Mouse (Mus musculus): ENCODE measurements around the gene Irf4. TPM values are rescaled to one million over a fixed set of nuclear protein-coding genes. Genes with fewer than 3 reads are reported as not detected.

Gene Irf4
- polyA plus RNA-seq, 1 experiment from 2014 or later, result 0.04 TPM

GRCm38 (mm10) chr13:30723258-30723657 lies 25.8 kb upstream of the Irf4 start:
- peaks cover 4% of the 10 kb centered on the region; the same call in 1 of the 2 replicates for H3K4me1 ChIP-seq
- no peak overlapping the region for H3K4me2 ChIP-seq
- 65% methylated on average over 5 of the region's 5 CpGs for WGBS
- no peaks in the 10 kb centered on the region for H3K36me3 ChIP-seq (ENCODE audit: poor library complexity, severe bottlenecking)
- no peak for ATAC-seq
- H3K9me3 ChIP-seq (replicated peaks), result no peaks in the 10 kb centered on the region
- H3K27me3 ChIP-seq, result no peaks in the 10 kb centered on the region
- H3K27ac ChIP-seq, result no peak overlapping the region
- H3K4me3 ChIP-seq, result no peak overlapping the region
- no peak overlapping the region for H3K9ac ChIP-seq

DNA sequence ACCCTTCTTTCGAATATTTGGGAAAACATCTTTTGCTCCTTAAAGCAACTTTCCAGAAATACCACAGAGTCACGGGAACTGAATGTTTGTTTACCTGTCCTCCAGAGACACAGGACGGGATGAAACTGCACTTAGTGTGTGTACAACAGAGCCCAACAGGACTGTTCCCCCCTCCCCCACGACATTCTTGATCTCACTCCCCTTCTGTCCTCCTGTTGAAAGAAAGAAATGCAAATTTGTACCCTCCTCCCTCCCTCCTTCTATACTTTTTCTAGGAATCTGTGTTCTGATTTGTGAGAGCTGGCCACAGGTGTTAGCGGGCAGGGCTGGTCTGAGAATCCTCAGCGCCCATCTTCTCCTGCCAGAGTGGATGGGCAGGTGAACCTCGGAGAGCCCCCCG lies 25.2 kb upstream of the Irf4 start:
- Histone ChIP-seq H3K36me3 (ENCODE audit: poor library complexity, severe bottlenecking) (no peaks in the 10 kb centered on the region), H3K9me3 (replicated peaks) (no peaks in the 10 kb centered on the region), H3K27me3 (no peaks in the 10 kb centered on the region), H3K4me1 (peaks cover 4% of the 10 kb centered on the region; the same call in 1 of the 2 replicates), H3K4me2 (no peak overlapping the region), H3K27ac (no peak overlapping the region), H3K4me3 (no peak overlapping the region), H3K9ac (no peak overlapping the region)
- 65% methylated on average over 8 of the region's 8 CpGs for WGBS
- ATAC-seq, result no peak

GRCm38 (mm10) chr13:30724691-30725271 lies 24.2 kb upstream of the Irf4 start:
- H3K27me3 ChIP-seq, result no peaks in the 10 kb centered on the region
- H3K4me1 ChIP-seq, result peaks cover 4% of the 10 kb centered on the region; the same call in 1 of the 2 replicates
- WGBS, result 29% methylated on average over 7 of the region's 7 CpGs
- no peak overlapping the region for H3K27ac ChIP-seq
- H3K4me2 ChIP-seq, result no peak overlapping the region
- H3K4me3 ChIP-seq, result no peak overlapping the region
- peak; percentile 78 for ATAC-seq
- H3K9me3 ChIP-seq (replicated peaks), result no peaks in the 10 kb centered on the region
- no peaks in the 10 kb centered on the region for H3K36me3 ChIP-seq (ENCODE audit: poor library complexity, severe bottlenecking)
- H3K9ac ChIP-seq, result no peak overlapping the region

DNA sequence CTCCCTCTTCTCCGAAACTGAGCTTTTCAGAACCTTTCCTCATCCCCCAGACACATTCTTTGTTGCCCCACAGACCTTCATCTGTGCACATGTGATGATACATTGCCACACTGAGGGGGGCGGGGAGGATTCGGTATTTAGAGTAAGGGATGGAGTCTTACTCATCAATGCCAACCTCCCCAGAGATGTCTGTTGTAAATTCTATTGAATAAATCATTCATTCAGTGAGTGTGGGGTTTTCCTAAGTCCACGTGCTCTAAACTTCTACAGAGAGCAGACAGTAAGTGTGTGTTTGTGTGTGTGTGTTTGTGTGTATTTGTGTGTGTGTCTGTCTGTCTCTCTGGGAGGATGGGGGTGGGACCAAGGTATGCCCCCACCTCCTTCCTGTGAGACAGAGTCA lies 22.1 kb upstream of the Irf4 start:
- H3K27ac ChIP-seq, result no peak overlapping the region
- H3K4me1 ChIP-seq, result peaks cover 4% of the 10 kb centered on the region; the same call in 1 of the 2 replicates
- no peaks in the 10 kb centered on the region for H3K9me3 ChIP-seq (replicated peaks)
- H3K27me3 ChIP-seq, result no peaks in the 10 kb centered on the region; the same call in 1 of the 2 replicates
- no peak for ATAC-seq
- H3K4me2 ChIP-seq, result no peak overlapping the region
- 91% methylated on average over 4 of the region's 4 CpGs for WGBS
- H3K9ac ChIP-seq, result no peak overlapping the region
- no peaks in the 10 kb centered on the region for H3K36me3 ChIP-seq (ENCODE audit: poor library complexity, severe bottlenecking)
- no peak overlapping the region for H3K4me3 ChIP-seq

- H3K27me3 ChIP-seq, result no peaks in the 10 kb centered on the region; the same call in 1 of the 2 replicates
- no peak overlapping the region for H3K27ac ChIP-seq
- no peak overlapping the region for H3K4me2 ChIP-seq
- 93% methylated on average over 7 of the region's 7 CpGs for WGBS
- H3K4me3 ChIP-seq, result no peak overlapping the region
- no peak overlapping the region for H3K9ac ChIP-seq
- H3K36me3 ChIP-seq (ENCODE audit: poor library complexity, severe bottlenecking), result no peaks in the 10 kb centered on the region
- ATAC-seq, result no peak
- H3K4me1 ChIP-seq, result peaks cover 4% of the 10 kb centered on the region; the same call in 1 of the 2 replicates
- no peaks in the 10 kb centered on the region for H3K9me3 ChIP-seq (replicated peaks)
Observed at GRCm38 (mm10) chr13:30728155-30728554, 20.9 kb upstream of the Irf4 start.

DNA sequence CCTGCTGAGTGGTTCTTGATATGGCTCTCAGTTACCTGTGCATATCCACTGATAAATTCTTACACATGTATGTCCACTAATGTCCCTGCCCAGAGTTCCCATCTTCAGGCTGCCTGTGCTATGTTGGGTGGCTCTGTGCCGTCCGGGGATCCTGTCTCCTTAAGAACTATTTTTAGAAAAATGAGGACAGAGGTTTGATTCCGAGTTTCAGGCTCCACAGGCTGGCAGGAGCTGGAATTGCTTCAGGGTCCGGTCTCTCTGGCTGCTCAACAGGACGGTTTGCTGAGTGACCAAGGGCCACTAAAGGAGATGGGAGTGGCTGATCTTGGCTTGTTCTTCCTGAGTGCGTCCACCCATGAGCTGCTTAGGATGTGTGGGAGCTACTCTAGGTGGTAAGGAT lies 19.8 kb upstream of the Irf4 start:
- 65% methylated on average over 6 of the region's 6 CpGs for WGBS

DNA sequence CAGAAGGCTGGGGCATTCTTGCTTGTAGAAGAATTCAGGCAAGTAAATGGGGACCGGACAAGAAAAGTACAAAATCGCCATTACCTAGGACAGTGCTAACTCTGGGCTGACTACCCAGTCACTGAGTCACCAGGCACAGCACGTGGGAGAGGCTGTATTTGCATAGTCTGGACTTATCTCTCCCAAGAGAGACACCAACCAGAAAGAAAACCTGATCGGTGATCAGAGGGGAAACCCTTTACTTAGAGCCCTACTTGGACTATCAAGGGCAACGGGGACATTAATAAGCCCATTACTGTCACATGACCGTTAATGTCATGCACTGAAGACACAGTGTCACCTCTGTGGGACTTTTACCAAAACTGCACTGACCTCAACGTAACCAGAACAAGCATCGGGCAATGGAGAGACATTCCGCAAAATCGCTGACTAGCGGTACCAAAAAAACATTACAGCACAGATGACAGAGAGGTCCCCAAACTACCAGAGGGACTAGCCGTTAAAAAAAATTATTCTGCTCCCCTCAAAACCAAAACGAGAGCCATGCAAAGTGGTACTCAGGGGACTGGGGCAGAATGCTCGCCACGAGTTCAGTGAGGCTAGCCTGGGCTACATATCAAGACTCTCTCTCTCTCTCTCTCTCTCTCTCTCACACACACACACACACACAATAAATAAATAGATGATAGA lies 18.8 kb upstream of the Irf4 start:
- Histone ChIP-seq H3K9me3 (replicated peaks) (no peaks in the 10 kb centered on the region), H3K4me2 (no peak overlapping the region), H3K27me3 (no peaks in the 10 kb centered on the region; the same call in 1 of the 2 replicates), H3K36me3 (ENCODE audit: poor library complexity, severe bottlenecking) (no peaks in the 10 kb centered on the region), H3K4me3 (no peak overlapping the region), H3K27ac (no peak overlapping the region), H3K4me1 (no peaks in the 10 kb centered on the region), H3K9ac (no peak overlapping the region)
- ATAC-seq, result no peak
- WGBS, result 86% methylated on average over 15 of the region's 15 CpGs

More for the DNA sequence above, 19.8 kb upstream of the Irf4 start:
- Histone ChIP-seq H3K9me3 (replicated peaks) (no peaks in the 10 kb centered on the region), H3K4me1 (peaks cover 2% of the 10 kb centered on the region; the same call in 1 of the 2 replicates), H3K27ac (no peak overlapping the region), H3K4me2 (no peak overlapping the region), H3K27me3 (no peaks in the 10 kb centered on the region; the same call in 1 of the 2 replicates), H3K36me3 (ENCODE audit: poor library complexity, severe bottlenecking) (no peaks in the 10 kb centered on the region), H3K4me3 (no peak overlapping the region), H3K9ac (no peak overlapping the region)
- ATAC-seq, result no peak

DNA sequence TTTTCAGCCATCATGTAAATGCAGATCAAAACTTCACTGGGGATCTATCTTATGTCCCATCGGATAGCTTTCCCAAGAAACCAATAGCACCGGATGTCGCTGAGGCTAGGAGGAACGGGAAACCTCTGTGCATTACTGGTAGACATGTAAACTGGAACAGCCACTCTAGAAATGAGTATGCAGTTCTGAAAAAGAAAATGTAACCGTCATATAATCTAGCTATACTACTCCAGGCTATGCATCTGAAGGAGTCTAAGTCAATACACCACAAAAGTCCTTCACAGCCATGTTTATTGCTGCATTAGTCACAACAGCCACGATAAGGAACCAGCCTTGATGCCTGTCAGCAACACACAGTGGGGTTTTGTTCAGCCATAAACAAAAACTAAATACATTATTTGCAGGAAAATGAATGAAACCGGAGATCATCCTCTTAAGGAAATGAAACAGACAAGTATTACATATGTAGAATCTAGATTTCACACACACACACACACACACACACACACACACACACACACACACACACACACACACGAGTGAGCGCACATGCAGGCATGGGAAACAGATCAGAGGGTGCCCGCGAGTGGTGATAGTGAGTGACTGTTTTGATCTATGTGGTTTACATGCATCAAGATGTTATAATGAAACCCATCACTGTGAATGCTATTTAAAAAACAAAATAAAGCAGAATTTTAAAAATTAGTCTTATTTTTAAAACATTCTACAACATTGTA lies 16.1 kb upstream of the Irf4 start:
- Histone ChIP-seq H3K4me1 (no peaks in the 10 kb centered on the region), H3K9me3 (replicated peaks) (no peaks in the 10 kb centered on the region), H3K4me3 (no peak overlapping the region), H3K27ac (no peak overlapping the region), H3K27me3 (no peaks in the 10 kb centered on the region; the same call in 1 of the 2 replicates), H3K9ac (no peak overlapping the region), H3K4me2 (no peak overlapping the region), H3K36me3 (ENCODE audit: poor library complexity, severe bottlenecking) (no peaks in the 10 kb centered on the region)
- no peak for ATAC-seq
- WGBS, result 89% methylated on average over 11 of the region's 11 CpGs

DNA sequence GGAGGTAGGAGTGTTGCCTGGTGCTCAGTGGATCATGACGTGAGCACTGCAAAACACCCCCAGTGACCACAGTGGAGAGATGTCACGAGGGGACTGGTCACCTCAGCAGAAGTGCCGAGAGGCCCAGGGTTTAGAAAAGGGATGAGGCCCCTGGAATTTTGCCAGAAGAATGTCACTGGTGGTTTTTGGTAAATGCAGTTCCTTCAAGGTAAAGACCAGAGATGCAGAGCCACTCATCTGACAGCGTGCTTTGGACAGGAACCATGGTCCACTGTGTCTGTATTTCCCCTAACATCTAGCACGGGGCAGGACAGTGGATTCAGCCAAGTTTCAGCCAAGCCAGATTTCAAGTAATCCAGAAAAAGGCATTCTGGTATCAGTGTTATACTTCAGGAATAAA lies 12.3 kb upstream of the Irf4 start:
- no peaks in the 10 kb centered on the region for H3K36me3 ChIP-seq (ENCODE audit: poor library complexity, severe bottlenecking)
- no peak overlapping the region for H3K4me2 ChIP-seq
- no peak overlapping the region for H3K27ac ChIP-seq
- no peak overlapping the region for H3K4me3 ChIP-seq
- no peak overlapping the region for H3K9ac ChIP-seq
- H3K9me3 ChIP-seq (replicated peaks), result no peaks in the 10 kb centered on the region
- H3K4me1 ChIP-seq, result no peaks in the 10 kb centered on the region
- WGBS, result 83% methylated on average over 5 of the region's 5 CpGs
- ATAC-seq, result no peak
- no peaks in the 10 kb centered on the region; the same call in 1 of the 2 replicates for H3K27me3 ChIP-seq

- Histone ChIP-seq H3K27ac (no peak overlapping the region), H3K9ac (no peak overlapping the region), H3K27me3 (no peaks in the 10 kb centered on the region), H3K36me3 (ENCODE audit: poor library complexity, severe bottlenecking) (no peaks in the 10 kb centered on the region), H3K4me1 (no peaks in the 10 kb centered on the region), H3K4me2 (no peak overlapping the region), H3K4me3 (no peak overlapping the region), H3K9me3 (replicated peaks) (no peaks in the 10 kb centered on the region)
- WGBS, result 92% methylated on average over 2 of the region's 2 CpGs
- no peak for ATAC-seq
Observed at GRCm38 (mm10) chr13:30737257-30737656, 11.8 kb upstream of the Irf4 start.

- H3K27ac ChIP-seq, result no peak overlapping the region
- H3K4me1 ChIP-seq, result no peaks in the 10 kb centered on the region
- 84% methylated on average over 4 of the region's 4 CpGs for WGBS
- H3K36me3 ChIP-seq (ENCODE audit: poor library complexity, severe bottlenecking), result no peaks in the 10 kb centered on the region
- H3K9ac ChIP-seq, result no peak overlapping the region
- no peak overlapping the region for H3K4me3 ChIP-seq
- no peaks in the 10 kb centered on the region for H3K27me3 ChIP-seq
- H3K4me2 ChIP-seq, result no peak overlapping the region
- no peak for ATAC-seq
- H3K9me3 ChIP-seq (replicated peaks), result no peaks in the 10 kb centered on the region
Observed at GRCm38 (mm10) chr13:30738310-30738840, 10.7 kb upstream of the Irf4 start.

DNA sequence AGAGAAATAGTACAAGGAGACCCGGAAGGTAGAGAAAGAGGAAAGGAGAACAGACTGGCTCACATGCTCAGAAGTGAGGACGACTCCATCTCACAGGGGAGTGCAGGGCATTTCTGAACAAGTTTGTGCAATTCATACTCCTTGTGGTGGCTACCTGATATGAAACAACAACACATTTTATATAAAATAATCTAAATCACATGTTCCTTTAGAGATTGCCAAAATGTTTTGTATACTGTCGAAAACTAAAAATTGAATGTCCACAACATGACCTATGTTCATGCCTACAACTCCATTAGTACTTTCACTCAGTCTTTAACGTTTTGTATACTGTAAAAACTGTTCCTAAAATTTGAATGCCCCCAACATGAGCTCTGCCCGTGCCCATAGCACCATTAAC lies 7.9 kb upstream of the Irf4 start:
- no peak overlapping the region for H3K27ac ChIP-seq
- no peak for ATAC-seq
- H3K4me1 ChIP-seq, result no peaks in the 10 kb centered on the region
- H3K27me3 ChIP-seq, result no peaks in the 10 kb centered on the region
- H3K4me3 ChIP-seq, result no peak overlapping the region
- no peaks in the 10 kb centered on the region for H3K36me3 ChIP-seq (ENCODE audit: poor library complexity, severe bottlenecking)
- H3K9me3 ChIP-seq (replicated peaks), result no peaks in the 10 kb centered on the region
- no peak overlapping the region for H3K4me2 ChIP-seq
- H3K9ac ChIP-seq, result no peak overlapping the region
- 77% methylated on average over 5 of the region's 5 CpGs for WGBS

Data from forebrain, embryonic 13.5 days (tissue).